Mouse (Mus musculus) liver, embryonic 11.5 days (tissue): ENCODE results near the gene Epm2aip1. TPM values are rescaled to one million over a fixed set of nuclear protein-coding genes. Genes with fewer than 3 reads are reported as not detected.

ENCODE experiments used
- ATAC-seq: fragments of 200-750 bp; cut with Nextera tagmentation; replicated peaks from 2 replicates; pipeline ENCODE4 v1.8.0; 2017; ENCODE audit warnings: moderate number of reproducible peaks, mild to moderate bottlenecking, moderate TSS enrichment, moderate library complexity; ENCODE audit not compliant: low FRiP score
- DNase-seq: peaks from one replicate; pipeline ENCODE4 v3.0.0-alpha.2; 2017; ENCODE audit warnings: low spot score
- H3K27ac ChIP-seq: fragments of 300-500 bp; sonication (generic); 2 replicates; pipeline ENCODE4 v1.5.1; 2014; ENCODE audit warnings: mild to moderate bottlenecking, low read depth, low read length, control low read depth
- H3K27me3 ChIP-seq: fragments of 300-500 bp; sonication (generic); replicated peaks from 2 replicates; pipeline ENCODE4 v1.6.1; 2014; ENCODE audit warnings: low read length, mixed read lengths; ENCODE audit not compliant: control insufficient read depth, insufficient read depth
- H3K36me3 ChIP-seq: fragments of 300-500 bp; sonication (generic); 2 replicates; pipeline ENCODE4 v1.6.1; 2014; ENCODE audit warnings: mild to moderate bottlenecking, low read length, moderate library complexity, mixed read lengths; ENCODE audit not compliant: control insufficient read depth, insufficient read depth
- H3K4me1 ChIP-seq: fragments of 300-500 bp; sonication (generic); replicated peaks from 2 replicates; pipeline ENCODE4 v1.6.1; 2014; ENCODE audit warnings: low read length, mixed read lengths; ENCODE audit not compliant: control insufficient read depth, insufficient read depth
- H3K4me2 ChIP-seq: fragments of 300-500 bp; sonication (generic); 2 replicates; pipeline ENCODE4 v1.6.1; 2014; ENCODE audit warnings: mild to moderate bottlenecking, control low read depth, moderate library complexity
- H3K4me3 ChIP-seq: fragments of 300-500 bp; sonication (generic); 2 replicates; pipeline ENCODE4 v1.5.1; 2014; ENCODE audit warnings: low read depth, low read length, control low read depth
- H3K9ac ChIP-seq: fragments of 300-500 bp; sonication (generic); 2 replicates; pipeline ENCODE4 v1.6.1; 2014; ENCODE audit warnings: low read depth, low read length, control low read depth
- H3K9me3 ChIP-seq: fragments of 300-500 bp; sonication (generic); 2 replicates; pipeline ENCODE4 v1.6.1; 2016; ENCODE audit warnings: low read length, inconsistent platforms, mixed read lengths; ENCODE audit not compliant: control insufficient read depth
- WGBS: fragments of 180-500 bp; shearing (Covaris S2); extraction: QIAGEN DNeasy Blood & Tissue Kit; methylation state at CpG from one replicate; pipeline ENCODE4 v1.1.7; 2014; 5-methylcytosine and 5-hydroxymethylcytosine counted together
- polyA plus RNA-seq: library from polyadenylated mRNA; unstranded; fragments of >200 nt; fragmentation: Nextera tagmentation; extraction: Ambion mirVana; gene quantifications from 2 replicates; pipeline ENCODE4 v1.2.1, GENCODE M21; 2014

Epm2aip1 gene
- polyA plus RNA-seq, 1 experiment from 2014 or later = 21.7 TPM

DNA sequence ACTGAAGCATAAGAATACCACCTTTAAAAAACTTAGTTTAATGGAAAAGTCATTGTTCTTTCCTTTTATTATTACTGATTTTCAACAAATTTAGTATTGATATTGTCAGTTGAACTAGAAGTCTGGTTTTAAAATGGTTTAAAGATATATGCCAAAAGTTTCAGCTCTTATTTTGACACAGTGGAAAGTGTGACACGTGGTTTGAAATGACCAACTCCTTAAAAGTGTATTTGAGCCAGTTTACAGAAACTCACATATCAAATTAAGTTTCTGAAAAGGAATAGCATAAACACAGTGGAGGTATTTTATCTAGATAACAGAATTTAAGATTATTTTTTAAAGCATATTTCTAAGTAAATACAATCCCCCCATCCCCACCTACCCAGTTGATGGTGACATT lies 2.2 kb downstream of the Epm2aip1 start:
- Histone ChIP-seq H3K9ac (no peak overlapping the region), H3K9me3 (no peaks in the 10 kb centered on the region), H3K27me3 (no peaks in the 10 kb centered on the region), H3K4me3 (peak overlapping the region; percentile 76; the same call in 1 of the 2 replicates), H3K27ac (no peak overlapping the region), H3K4me2 (peak overlapping the region; percentile 92), H3K36me3 (peaks cover 3% of the 10 kb centered on the region; the same call in 1 of the 2 replicates), H3K4me1 (peaks cover 26% of the 10 kb centered on the region)
- 89% methylated on average over 1 of the region's 1 CpGs for WGBS
- ATAC-seq = no peak
- no peak for DNase-seq

DNA sequence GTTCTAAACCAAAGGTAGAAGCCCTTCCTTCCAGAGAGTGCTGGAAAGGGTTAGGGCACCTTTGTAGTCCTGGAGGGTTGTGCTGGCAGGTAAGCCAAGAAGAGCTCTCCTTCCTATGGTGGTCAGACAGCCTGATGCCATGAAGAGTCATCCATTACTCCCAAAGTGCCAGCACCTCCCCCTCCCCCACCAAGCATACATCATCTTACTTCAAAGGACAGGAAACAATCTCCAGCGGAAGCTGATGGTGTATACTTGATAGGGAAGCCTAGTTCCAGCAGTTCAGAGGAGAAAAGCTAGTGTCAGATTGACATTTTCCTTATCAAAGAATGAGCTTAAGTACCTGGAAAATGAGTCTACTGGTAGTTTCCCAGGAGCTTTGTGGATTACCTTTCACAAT lies 3.4 kb downstream of the Epm2aip1 start:
- H3K4me1 ChIP-seq = peaks cover 25% of the 10 kb centered on the region

DNA sequence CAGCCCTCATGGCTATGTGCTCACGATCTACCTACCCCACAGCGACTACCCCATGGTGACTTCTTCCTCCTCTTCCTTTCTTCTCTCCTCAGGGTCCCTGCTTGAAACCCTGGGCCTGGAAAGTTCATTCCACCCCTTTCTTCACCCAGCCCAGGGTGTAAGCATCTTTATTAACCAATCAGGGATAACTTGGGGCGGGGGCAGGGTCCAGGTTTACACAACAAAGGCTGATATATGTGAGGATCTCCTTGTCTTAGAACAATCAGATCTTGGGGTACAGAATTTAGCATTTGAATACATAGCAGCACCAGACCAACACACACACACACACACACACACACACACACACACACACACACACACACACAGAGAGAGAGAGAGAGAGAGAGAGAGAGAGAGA lies 13.3 kb downstream of the Epm2aip1 start:
- no peaks in the 10 kb centered on the region for H3K9me3 ChIP-seq
- H3K4me2 ChIP-seq = no peak overlapping the region
- H3K36me3 ChIP-seq = no peaks in the 10 kb centered on the region
- H3K27me3 ChIP-seq = no peaks in the 10 kb centered on the region
- H3K9ac ChIP-seq = no peak overlapping the region
- ATAC-seq = no peak
- WGBS = 56% methylated on average over 3 of the region's 3 CpGs
- no peak overlapping the region for H3K4me3 ChIP-seq
- H3K4me1 ChIP-seq = peaks cover 3% of the 10 kb centered on the region; the same call in 1 of the 2 replicates
- DNase-seq = no peak
- no peak overlapping the region for H3K27ac ChIP-seq

More for the DNA sequence above, 3.4 kb downstream of the Epm2aip1 start:
- Histone ChIP-seq H3K4me3 (peak overlapping the region; percentile 16), H3K9me3 (no peaks in the 10 kb centered on the region), H3K27ac (no peak overlapping the region), H3K4me2 (peak overlapping the region; percentile 92), H3K9ac (no peak overlapping the region), H3K27me3 (no peaks in the 10 kb centered on the region), H3K36me3 (peaks cover 5% of the 10 kb centered on the region; the same call in 1 of the 2 replicates)
- DNase-seq = no peak
- WGBS = 20% methylated on average over 1 of the region's 1 CpGs
- no peak for ATAC-seq

DNA sequence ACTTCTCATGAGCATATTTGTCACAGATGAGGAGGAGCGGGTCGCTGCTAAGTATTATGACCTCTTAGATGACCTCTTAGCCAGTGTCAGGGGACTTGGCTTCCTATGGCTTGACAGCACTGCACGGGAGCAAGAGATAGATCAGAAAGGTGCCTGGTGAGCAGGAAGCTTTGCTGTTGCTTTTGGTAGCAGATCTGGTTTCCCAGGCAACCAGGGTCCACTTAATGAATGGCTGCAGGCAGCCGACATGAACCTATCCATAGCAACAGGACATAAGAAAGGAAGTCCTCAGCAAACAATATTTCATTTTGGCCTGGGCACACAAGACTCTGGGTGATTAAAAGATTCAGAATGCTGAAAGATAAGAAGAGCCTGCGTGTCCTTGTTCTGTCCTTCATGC lies 13.9 kb downstream of the Epm2aip1 start:
- H3K9ac ChIP-seq = no peak overlapping the region
- ATAC-seq = no peak
- H3K9me3 ChIP-seq = no peaks in the 10 kb centered on the region
- no peak overlapping the region for H3K4me2 ChIP-seq
- 34% methylated on average over 5 of the region's 5 CpGs for WGBS
- H3K27ac ChIP-seq = no peak overlapping the region
- H3K4me1 ChIP-seq = peaks cover 3% of the 10 kb centered on the region; the same call in 1 of the 2 replicates
- H3K36me3 ChIP-seq = no peaks in the 10 kb centered on the region
- no peak for DNase-seq
- H3K27me3 ChIP-seq = no peaks in the 10 kb centered on the region
- no peak overlapping the region for H3K4me3 ChIP-seq

DNA sequence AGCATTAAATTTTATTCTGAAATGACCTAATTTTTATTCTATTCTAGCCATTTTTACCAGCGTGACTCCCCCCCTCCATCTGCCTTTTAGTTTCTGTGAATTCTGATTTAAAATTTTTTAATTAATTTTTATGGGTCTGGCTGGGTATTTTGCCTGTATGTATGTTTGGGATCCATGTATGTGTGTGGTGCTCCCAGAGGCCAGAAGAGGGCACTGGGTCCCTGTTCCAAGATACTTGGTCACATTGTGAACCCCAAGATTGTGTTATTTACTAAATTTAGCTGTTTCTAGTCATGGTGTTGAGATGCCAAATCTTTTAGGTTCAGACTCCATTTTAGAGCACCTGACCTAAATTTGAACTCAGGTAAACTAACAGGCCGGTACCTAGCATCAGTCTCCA lies 14.7 kb downstream of the Epm2aip1 start:
- no peak for ATAC-seq
- Histone ChIP-seq H3K4me2 (no peak overlapping the region), H3K9me3 (no peaks in the 10 kb centered on the region), H3K4me3 (no peak overlapping the region), H3K27ac (no peak overlapping the region), H3K27me3 (no peaks in the 10 kb centered on the region), H3K4me1 (peaks cover 3% of the 10 kb centered on the region; the same call in 1 of the 2 replicates), H3K36me3 (no peaks in the 10 kb centered on the region), H3K9ac (no peak overlapping the region)
- 74% methylated on average over 2 of the region's 2 CpGs for WGBS
- no peak for DNase-seq

DNA sequence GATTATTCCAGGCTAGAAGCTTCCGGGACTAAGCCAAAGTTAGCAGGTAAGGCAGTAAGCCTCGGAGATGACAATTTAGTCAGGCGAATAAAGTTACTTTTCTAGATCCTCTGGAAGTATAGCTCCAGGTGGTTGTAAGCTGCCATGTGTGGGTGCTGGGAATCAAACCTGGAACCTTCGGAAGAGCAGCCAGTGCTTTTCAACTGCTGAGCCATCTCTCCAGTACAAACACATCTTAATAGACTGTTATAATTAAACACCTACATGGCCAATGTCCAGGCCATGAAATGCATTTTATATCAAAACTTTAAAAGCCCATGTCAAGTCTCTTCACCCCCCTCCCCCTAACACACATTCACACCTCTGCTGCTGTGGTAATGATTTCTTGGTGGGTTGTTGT lies 16.2 kb downstream of the Epm2aip1 start:
- no peaks in the 10 kb centered on the region for H3K9me3 ChIP-seq
- no peak overlapping the region for H3K4me2 ChIP-seq
- no peak overlapping the region for H3K4me3 ChIP-seq
- no peaks in the 10 kb centered on the region for H3K27me3 ChIP-seq
- ATAC-seq (no peak), DNase-seq (no peak)
- WGBS = 92% methylated on average over 4 of the region's 4 CpGs
- H3K4me1 ChIP-seq = peaks cover 3% of the 10 kb centered on the region; the same call in 1 of the 2 replicates
- H3K36me3 ChIP-seq = no peaks in the 10 kb centered on the region
- H3K9ac ChIP-seq = no peak overlapping the region
- H3K27ac ChIP-seq = no peak overlapping the region

DNA sequence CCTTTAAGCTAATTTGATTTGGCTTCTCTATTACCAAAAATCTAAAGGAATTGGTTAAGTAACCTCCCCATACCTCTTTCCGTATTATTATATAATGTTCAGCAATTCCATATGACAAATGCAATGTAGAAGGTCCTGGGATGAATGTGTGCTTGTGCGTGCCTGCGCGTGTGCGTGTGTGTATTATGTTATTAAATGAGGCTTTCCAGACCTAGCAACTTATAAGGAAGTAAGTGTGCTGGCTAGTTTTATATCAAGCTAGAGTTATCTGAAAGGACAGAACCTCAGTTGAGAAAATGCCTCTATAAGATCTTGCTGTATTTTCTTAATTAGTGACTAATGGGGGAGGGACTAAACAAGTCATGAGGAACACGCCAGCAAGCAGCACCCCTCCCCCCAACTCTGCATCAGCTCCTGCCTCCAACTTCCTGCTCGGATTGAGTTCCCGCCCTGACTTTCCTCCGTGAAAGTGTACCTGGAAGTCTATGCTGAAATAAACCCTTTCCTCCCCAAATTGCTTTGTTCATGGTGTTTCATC lies 17.6 kb downstream of the Epm2aip1 start:
- ATAC-seq (peak; percentile 57; the same call in 1 of the 2 replicates), DNase-seq (peak; percentile 46)
- Histone ChIP-seq H3K4me1 (peaks cover 3% of the 10 kb centered on the region; the same call in 1 of the 2 replicates), H3K9me3 (no peaks in the 10 kb centered on the region), H3K4me2 (peak overlapping the region; percentile 46), H3K36me3 (no peaks in the 10 kb centered on the region), H3K4me3 (no peak overlapping the region), H3K27ac (no peak overlapping the region; the same call in 1 of the 2 replicates), H3K27me3 (no peaks in the 10 kb centered on the region), H3K9ac (no peak overlapping the region)
- 49% methylated on average over 9 of the region's 9 CpGs for WGBS

DNA sequence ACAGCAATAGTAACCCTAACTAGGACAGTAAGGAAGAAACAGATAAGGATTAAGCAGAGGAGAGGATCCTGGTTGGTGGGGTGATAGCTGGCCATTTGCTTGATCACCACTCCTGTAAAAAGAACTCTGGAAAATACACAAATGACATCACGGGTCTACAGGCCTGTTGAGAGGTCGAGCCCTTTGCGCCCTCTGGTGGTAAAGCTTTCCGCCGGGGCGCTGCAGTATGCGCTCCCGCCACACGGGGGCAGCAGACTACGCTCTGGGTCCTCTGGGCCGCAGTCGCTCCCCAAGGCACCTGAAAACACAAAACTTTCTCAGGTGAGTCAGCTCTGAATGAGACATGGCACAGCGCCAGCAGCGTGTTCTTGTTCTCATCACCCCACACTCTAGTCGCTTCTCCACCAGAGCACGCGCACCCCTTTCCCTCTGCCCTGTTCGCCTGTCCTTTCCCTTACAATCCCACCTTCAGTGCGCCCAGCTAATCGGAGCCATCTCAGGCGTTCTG lies 18.2 kb downstream of the Epm2aip1 start:
- whole genome bisulfite sequencing = 16% methylated on average over 21 of the region's 21 CpGs
- H3K4me2 ChIP-seq = peak overlapping the region; percentile 46

DNA sequence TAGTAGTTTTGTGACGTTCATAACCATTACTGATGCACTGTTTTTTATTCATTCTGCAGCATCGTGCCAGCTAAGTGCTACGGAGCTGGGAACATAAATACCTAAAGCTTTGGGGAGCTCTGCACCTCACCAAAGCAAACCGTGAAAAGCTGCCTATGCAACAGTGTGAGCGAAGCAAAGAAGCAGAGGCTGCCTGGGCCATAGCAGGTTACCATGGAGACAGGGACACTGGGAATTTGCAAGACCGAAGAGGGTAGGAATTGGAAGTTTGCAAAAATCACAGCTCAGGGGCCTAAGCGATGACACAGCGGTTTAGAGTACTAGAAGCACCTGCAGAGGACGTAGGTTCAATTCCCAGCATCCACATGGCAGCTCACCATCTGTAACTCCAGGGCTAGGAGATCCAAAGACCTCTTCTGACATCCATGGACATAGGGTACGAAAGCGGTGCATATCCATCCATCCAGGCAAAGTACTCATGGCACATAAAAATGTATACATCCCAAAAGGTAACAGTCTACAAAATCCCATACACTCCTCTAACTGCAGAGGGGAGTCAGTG lies 18.9 kb downstream of the Epm2aip1 start:
- H3K36me3 ChIP-seq = no peaks in the 10 kb centered on the region
- H3K27ac ChIP-seq = no peak overlapping the region
- no peak for DNase-seq
- H3K4me2 ChIP-seq = no peak overlapping the region
- 78% methylated on average over 11 of the region's 11 CpGs for WGBS
- H3K4me1 ChIP-seq = peaks cover 3% of the 10 kb centered on the region; the same call in 1 of the 2 replicates
- no peak overlapping the region for H3K4me3 ChIP-seq
- H3K9me3 ChIP-seq = no peaks in the 10 kb centered on the region
- H3K9ac ChIP-seq = no peak overlapping the region
- ATAC-seq = no peak
- no peaks in the 10 kb centered on the region for H3K27me3 ChIP-seq

More for the DNA sequence above, 18.2 kb downstream of the Epm2aip1 start:
- no peaks in the 10 kb centered on the region for H3K36me3 ChIP-seq
- peak; percentile 82 for ATAC-seq
- no peak overlapping the region for H3K9ac ChIP-seq
- no peaks in the 10 kb centered on the region for H3K27me3 ChIP-seq
- DNase-seq = peak; percentile 91
- H3K4me1 ChIP-seq = peaks cover 3% of the 10 kb centered on the region; the same call in 1 of the 2 replicates
- H3K27ac ChIP-seq = no peak overlapping the region
- no peak overlapping the region for H3K4me3 ChIP-seq
- H3K9me3 ChIP-seq = no peaks in the 10 kb centered on the region
